Mouse (Mus musculus) CH12.LX (cell line): ENCODE data around the gene Gm7534. TPM values are rescaled to one million over a fixed set of nuclear protein-coding genes. Genes with fewer than 3 reads are reported as not detected.

ENCODE experiments used
- DNase-seq: peaks from one replicate; pipeline ENCODE4 v3.0.0-alpha.2; 2013; ENCODE audit errors: extremely low read depth
- H3K27ac ChIP-seq: 2 replicates; pipeline ENCODE4 v1.5.1; 2012; ENCODE audit warnings: low read depth, mild to moderate bottlenecking, control low read depth, moderate library complexity; ENCODE audit not compliant: insufficient read depth
- H3K27me3 ChIP-seq: replicated peaks from 2 replicates; pipeline ENCODE3; 2012; ENCODE audit warnings: inconsistent platforms
- H3K36me3 ChIP-seq, 2 experiments: replicated peaks in 1 of 2; 2 replicates each; pipeline versions ENCODE3 to v1.6.1; 2012; ENCODE audit warnings: inconsistent platforms in 1 of 2, low read length in 1 of 2, mild to moderate bottlenecking in 1 of 2, mixed read lengths in 1 of 2, moderate library complexity in 1 of 2; ENCODE audit not compliant: control insufficient read depth in 1 of 2, insufficient read depth in 1 of 2
- H3K4me1 ChIP-seq, 2 experiments: 2 replicates each; pipeline ENCODE4 v1.6.1; 2012; ENCODE audit warnings: inconsistent platforms in 1 of 2, moderate library complexity in 1 of 2; ENCODE audit not compliant: insufficient read depth in 2 of 2, control insufficient read depth in 1 of 2
- H3K4me2 ChIP-seq: 2 replicates; pipeline ENCODE4 v1.6.1; 2012; ENCODE audit warnings: low read depth, mild to moderate bottlenecking, control low read depth; ENCODE audit not compliant: poor library complexity, insufficient read depth, severe bottlenecking
- H3K4me3 ChIP-seq, 3 experiments: fragments of 150-350 bp in 1 of 3; sonication (generic) in 1 of 3; replicated peaks in 1 of 3; 2 replicates each; pipeline versions ENCODE3 to v1.5.1; 2011 to 2012; ENCODE audit warnings: low read depth in 2 of 3, low read length in 2 of 3, mild to moderate bottlenecking in 2 of 3, moderate library complexity in 2 of 3, control low read depth in 1 of 3, improper control_type of control experiment in 1 of 3, inconsistent platforms in 1 of 3, mixed read lengths in 1 of 3; ENCODE audit not compliant: poor library complexity in 1 of 3
- H3K79me2 ChIP-seq: replicated peaks from 2 replicates; pipeline ENCODE4 v1.6.1; 2012; ENCODE audit warnings: mild to moderate bottlenecking, moderate library complexity; ENCODE audit not compliant: control insufficient read depth, poor library complexity, insufficient read depth, severe bottlenecking; ENCODE audit errors: extremely low read depth
- H3K9ac ChIP-seq: 2 replicates; pipeline ENCODE4 v1.6.1; 2012; ENCODE audit warnings: low read depth, mild to moderate bottlenecking, control low read depth, moderate library complexity; ENCODE audit not compliant: insufficient read depth
- H3K9me3 ChIP-seq: replicated peaks from 2 replicates; pipeline ENCODE3; 2012; ENCODE audit warnings: low read length, inconsistent platforms, mixed read lengths
- CHD1 ChIP-seq: IDR thresholded peaks from 2 replicates; pipeline ENCODE4 v1.6.1; 2012; ENCODE audit warnings: low read depth, low read length, improper control_type of control experiment, inconsistent platforms
- CTCF ChIP-seq, 2 experiments: IDR thresholded peaks in 1 of 2; conservative IDR thresholded peaks in 1 of 2; 2 replicates each; pipeline ENCODE4 v1.5.1; 2011 to 2012; ENCODE audit warnings: low read depth in 2 of 2, low read length in 2 of 2, improper control_type of control experiment in 1 of 2, inconsistent platforms in 1 of 2, mild to moderate bottlenecking in 1 of 2, moderate library complexity in 1 of 2
- EP300 ChIP-seq: IDR thresholded peaks from 2 replicates; pipeline ENCODE4 v1.6.1; 2011; ENCODE audit warnings: low read length, improper control_type of control experiment
- JUN ChIP-seq: IDR thresholded peaks from 2 replicates; pipeline ENCODE4 v1.6.1; 2011; ENCODE audit warnings: low read depth, mild to moderate bottlenecking, low read length, improper control_type of control experiment, moderate library complexity; ENCODE audit not compliant: insufficient read depth
- JUND ChIP-seq: conservative IDR thresholded peaks from 2 replicates; pipeline ENCODE4 v1.6.1; 2011; ENCODE audit warnings: low read depth, low read length, improper control_type of control experiment
- MAX ChIP-seq: IDR thresholded peaks from 2 replicates; pipeline ENCODE4 v1.6.1; 2011; ENCODE audit warnings: low read length, improper control_type of control experiment
- MAZ ChIP-seq: IDR thresholded peaks from 2 replicates; pipeline ENCODE4 v1.6.1; 2012; ENCODE audit warnings: low read depth, mild to moderate bottlenecking, inconsistent platforms, low read length, improper control_type of control experiment, moderate library complexity
- SIN3A ChIP-seq: IDR thresholded peaks from 2 replicates; pipeline ENCODE4 v1.6.1; 2012; ENCODE audit warnings: low read length, improper control_type of control experiment, inconsistent platforms
- UBTF ChIP-seq: IDR thresholded peaks from 2 replicates; pipeline ENCODE4 v1.6.1; 2012; ENCODE audit warnings: low read depth, mild to moderate bottlenecking, inconsistent platforms, low read length, improper control_type of control experiment, moderate library complexity
- USF2 ChIP-seq: conservative IDR thresholded peaks from 2 replicates; pipeline ENCODE4 v1.6.1; 2011; ENCODE audit warnings: low read depth, low read length, improper control_type of control experiment
- ZNF384 ChIP-seq: IDR thresholded peaks from 2 replicates; pipeline ENCODE4 v1.6.1; 2012; ENCODE audit warnings: low read depth, low read length, improper control_type of control experiment, inconsistent platforms
- dilution Hi-C: fragments of 300-500 bp; cut with MboI; formaldehyde crosslinking; loops from 2 replicates; pipeline ENCODE4 v1.14.3; 2020; ENCODE audit warnings: low sequenced_read_pairs; ENCODE audit not compliant: extremely low pct_unique_long_range_greater_than_20kb, extremely low pct_ligation_motif_present
- in situ Hi-C: fragments of 300-500 bp; cut with MboI; formaldehyde crosslinking; loops from 3 replicates; pipeline ENCODE4 v1.14.3; 2019; ENCODE audit warnings: low sequenced_read_pairs, low pct_ligation_motif_present, low pct_unique_long_range_greater_than_20kb, mixed read lengths
- polyA plus RNA-seq: library from polyadenylated mRNA; unstranded; fragments of >175 nt; gene quantifications from 2 replicates; pipeline ENCODE4 v1.2.1, GENCODE M21; 2012; ENCODE audit warnings: low read depth; ENCODE audit not compliant: insufficient read length
- total RNA-seq, 2 experiments: library from RNA; depleted of rRNA; stranded (reverse); fragments of 300-350 nt in 1 of 2; fragments of >200 nt in 1 of 2; gene quantifications; 2 replicates each; pipeline ENCODE4 v1.2.3; 2012 to 2014

Gm7534 gene
- total and polyA plus RNA-seq, 3 experiments, result not detected

GRCm38 (mm10) chr4:134251241-134252130, 48.7 kb upstream of the Gm7534 start:
- in situ Hi-C loops, result loop anchor here (25.0 kb wide), 1 partner anchor 236 kb away; the partner anchor contains the start of gene Paqr7
- H3K36me3 ChIP-seq, result no peaks in the 10 kb centered on the region
- dilution Hi-C loops, result no loop called here
- DNase-seq, result no peak
- H3K4me3 ChIP-seq, result no peak overlapping the region
- H3K4me2 ChIP-seq, result no peak overlapping the region
- H3K27me3 ChIP-seq, result peaks cover 83% of the 10 kb centered on the region
- peaks cover 12% of the 10 kb centered on the region for H3K9me3 ChIP-seq
- no peak overlapping the region for H3K27ac ChIP-seq
- no peak for TF ChIP-seq ZNF384
- TF ChIP-seq EP300, result no peak
- TF ChIP-seq SIN3A, result no peak
- TF ChIP-seq USF2, result no peak
- H3K4me1 ChIP-seq, result peaks cover 3 to 5% of the 10 kb centered on the region in 2 experiments; a peak in 3 of 4 replicates
- no peaks in the 10 kb centered on the region for H3K79me2 ChIP-seq
- no peak overlapping the region for H3K9ac ChIP-seq

- H3K79me2 ChIP-seq, result no peaks in the 10 kb centered on the region
- no peak overlapping the region for H3K9ac ChIP-seq
- no peak for TF ChIP-seq UBTF
- no peak for TF ChIP-seq USF2
- no peak for TF ChIP-seq MAZ
- TF ChIP-seq JUND, result no peak
- no peak overlapping the region for H3K27ac ChIP-seq
- H3K4me3 ChIP-seq, result no peak overlapping the region
- dilution Hi-C loops (no loop called here), in situ Hi-C loops (loop anchor here (25.0 kb wide), 1 partner anchor 236 kb away; the partner anchor contains the start of gene Paqr7)
- peaks cover 12% of the 10 kb centered on the region for H3K9me3 ChIP-seq
- peaks cover 89% of the 10 kb centered on the region for H3K27me3 ChIP-seq
- DNase-seq, result no peak
- H3K4me1 ChIP-seq, result peaks cover 0 to 9% of the 10 kb centered on the region in 2 experiments; a peak in 1 of 4 replicates
- no peak overlapping the region for H3K4me2 ChIP-seq
- no peaks in the 10 kb centered on the region for H3K36me3 ChIP-seq
Measured at GRCm38 (mm10) chr4:134250930-134251240, 48.1 kb upstream of the Gm7534 start.

- no peak for DNase-seq
- Histone ChIP-seq H3K4me2 (peak overlapping the region; percentile 42), H3K36me3 (no peaks in the 10 kb centered on the region), H3K9me3 (peaks cover 12% of the 10 kb centered on the region), H3K27me3 (peaks cover 92% of the 10 kb centered on the region), H3K4me3 (no peak overlapping the region), H3K9ac (no peak overlapping the region), H3K4me1 (peaks cover 0 to 12% of the 10 kb centered on the region in 2 experiments; a peak in 1 of 4 replicates), H3K79me2 (no peaks in the 10 kb centered on the region), H3K27ac (no peak overlapping the region)
- TF ChIP-seq CHD1, result no peak
- no peak for TF ChIP-seq CTCF (conservative IDR thresholded peaks at IDR 0.05 in 1 of 2, IDR thresholded peaks at IDR 0.05 in 1 of 2; ENCODE audit: low read depth in 2 of 2, low read length in 2 of 2)
- TF ChIP-seq EP300, result no peak
- TF ChIP-seq MAX, result no peak
- no peak for TF ChIP-seq JUN
- in situ Hi-C loops, result loop anchor here (25.0 kb wide), 1 partner anchor 237 kb away; the partner anchor contains the start of gene Paqr7
- dilution Hi-C loops, result no loop called here
Measured at GRCm38 (mm10) chr4:134250116-134250929, 47.5 kb upstream of the Gm7534 start.
